Mouse (Mus musculus): ENCODE measurements at regions not wholly inside any gene's neighbourhood (a gene's known extent, or its start where the extent isn't known, plus 50 kb on each side); places are given as distances from the start of the nearest gene placed in this dataset.
"Not testable (repeated sequence)": the region's sequence is repeated elsewhere in the genome, so short reads cannot be mapped to it uniquely, and the experiment has no call there.

- no peaks in the 10 kb centered on the region for H3K36me3 ChIP-seq (ENCODE audit: insufficient read depth, low read length)
- WGBS: 59% methylated on average over 4 of the region's 4 CpGs
- H3K9me3 ChIP-seq (ENCODE audit: low read length): no peaks in the 10 kb centered on the region
- no peak overlapping the region for H3K27ac ChIP-seq (ENCODE audit: low read length)
- no peak for ATAC-seq (ENCODE audit: low FRiP score, low TSS enrichment)
- no peaks in the 10 kb centered on the region for H3K4me1 ChIP-seq (ENCODE audit: insufficient read depth, low read length)
- no peak overlapping the region for H3K4me2 ChIP-seq (replicated peaks; ENCODE audit: low read depth, low read length)
- H3K9ac ChIP-seq (replicated peaks; ENCODE audit: low read length): no peak overlapping the region
- no peak overlapping the region for H3K4me3 ChIP-seq (ENCODE audit: low read length)
- no peaks in the 10 kb centered on the region for H3K27me3 ChIP-seq (ENCODE audit: insufficient read depth, low read length)
These were observed 515.6 kb upstream of the Klf6 start for GRCm38 (mm10) chr13:5345712-5346111.

GRCm38 (mm10) chr13:5347503-5348469 is 513.5 kb upstream of the Klf6 start:
- Histone ChIP-seq H3K27me3 (ENCODE audit: insufficient read depth, low read length) (no peaks in the 10 kb centered on the region), H3K4me1 (ENCODE audit: insufficient read depth, low read length) (no peaks in the 10 kb centered on the region), H3K27ac (ENCODE audit: low read length) (no peak overlapping the region), H3K4me3 (ENCODE audit: low read length) (no peak overlapping the region), H3K9ac (replicated peaks; ENCODE audit: low read length) (no peak overlapping the region), H3K4me2 (replicated peaks; ENCODE audit: low read depth, low read length) (no peak overlapping the region), H3K36me3 (ENCODE audit: insufficient read depth, low read length) (no peaks in the 10 kb centered on the region), H3K9me3 (ENCODE audit: low read length) (no peaks in the 10 kb centered on the region)
- 67% methylated on average over 6 of the region's 6 CpGs for WGBS
- ATAC-seq (ENCODE audit: low FRiP score, low TSS enrichment): no peak

GRCm38 (mm10) chr13:5367058-5367797 is 494.1 kb upstream of the Klf6 start:
- ATAC-seq (ENCODE audit: low FRiP score, low TSS enrichment): no peak
- Histone ChIP-seq H3K27me3 (ENCODE audit: insufficient read depth, low read length) (no peaks in the 10 kb centered on the region), H3K4me3 (ENCODE audit: low read length) (no peak overlapping the region), H3K36me3 (ENCODE audit: insufficient read depth, low read length) (no peaks in the 10 kb centered on the region), H3K4me2 (replicated peaks; ENCODE audit: low read depth, low read length) (no peak overlapping the region), H3K4me1 (ENCODE audit: insufficient read depth, low read length) (no peaks in the 10 kb centered on the region), H3K27ac (ENCODE audit: low read length) (no peak overlapping the region), H3K9ac (replicated peaks; ENCODE audit: low read length) (no peak overlapping the region), H3K9me3 (ENCODE audit: low read length) (no peaks in the 10 kb centered on the region)
- 76% methylated on average over 7 of the region's 7 CpGs for WGBS

GRCm38 (mm10) chr13:5370007-5370406 is 491.3 kb upstream of the Klf6 start:
- no peak overlapping the region for H3K4me3 ChIP-seq (ENCODE audit: low read length)
- WGBS: 65% methylated on average over 8 of the region's 8 CpGs
- ATAC-seq (ENCODE audit: low FRiP score, low TSS enrichment): no peak
- H3K9me3 ChIP-seq (ENCODE audit: low read length): no peaks in the 10 kb centered on the region
- H3K27me3 ChIP-seq (ENCODE audit: insufficient read depth, low read length): no peaks in the 10 kb centered on the region
- H3K36me3 ChIP-seq (ENCODE audit: insufficient read depth, low read length): no peaks in the 10 kb centered on the region
- H3K9ac ChIP-seq (replicated peaks; ENCODE audit: low read length): no peak overlapping the region
- no peak overlapping the region for H3K27ac ChIP-seq (ENCODE audit: low read length)
- no peak overlapping the region for H3K4me2 ChIP-seq (replicated peaks; ENCODE audit: low read depth, low read length)
- H3K4me1 ChIP-seq (ENCODE audit: insufficient read depth, low read length): no peaks in the 10 kb centered on the region

- no peaks in the 10 kb centered on the region for H3K9me3 ChIP-seq (ENCODE audit: low read length)
- no peaks in the 10 kb centered on the region for H3K4me1 ChIP-seq (ENCODE audit: insufficient read depth, low read length)
- H3K36me3 ChIP-seq (ENCODE audit: insufficient read depth, low read length): no peaks in the 10 kb centered on the region
- no peak overlapping the region for H3K9ac ChIP-seq (replicated peaks; ENCODE audit: low read length)
- no peak overlapping the region for H3K27ac ChIP-seq (ENCODE audit: low read length)
- ATAC-seq (ENCODE audit: low FRiP score, low TSS enrichment): no peak
- H3K27me3 ChIP-seq (ENCODE audit: insufficient read depth, low read length): no peaks in the 10 kb centered on the region
- H3K4me2 ChIP-seq (replicated peaks; ENCODE audit: low read depth, low read length): no peak overlapping the region
- H3K4me3 ChIP-seq (ENCODE audit: low read length): no peak overlapping the region
These were observed 488.1 kb upstream of the Klf6 start for GRCm38 (mm10) chr13:5373191-5373590.

- Histone ChIP-seq H3K4me2 (replicated peaks; ENCODE audit: low read depth, low read length) (no peak overlapping the region), H3K9ac (replicated peaks; ENCODE audit: low read length) (no peak overlapping the region), H3K27me3 (ENCODE audit: insufficient read depth, low read length) (no peaks in the 10 kb centered on the region), H3K36me3 (ENCODE audit: insufficient read depth, low read length) (no peaks in the 10 kb centered on the region), H3K4me3 (ENCODE audit: low read length) (no peak overlapping the region), H3K27ac (ENCODE audit: low read length) (no peak overlapping the region), H3K4me1 (ENCODE audit: insufficient read depth, low read length) (no peaks in the 10 kb centered on the region), H3K9me3 (ENCODE audit: low read length) (no peaks in the 10 kb centered on the region)
- WGBS: 86% methylated on average over 4 of the region's 4 CpGs
- ATAC-seq (ENCODE audit: low FRiP score, low TSS enrichment): no peak
These were observed 453.0 kb upstream of the Klf6 start for GRCm38 (mm10) chr13:5408226-5408804.

- Histone ChIP-seq H3K4me2 (replicated peaks; ENCODE audit: low read depth, low read length) (no peak overlapping the region), H3K27me3 (ENCODE audit: insufficient read depth, low read length) (no peaks in the 10 kb centered on the region), H3K4me3 (ENCODE audit: low read length) (no peak overlapping the region), H3K36me3 (ENCODE audit: insufficient read depth, low read length) (no peaks in the 10 kb centered on the region), H3K9me3 (ENCODE audit: low read length) (no peaks in the 10 kb centered on the region), H3K9ac (replicated peaks; ENCODE audit: low read length) (no peak overlapping the region), H3K4me1 (ENCODE audit: insufficient read depth, low read length) (no peaks in the 10 kb centered on the region), H3K27ac (ENCODE audit: low read length) (no peak overlapping the region)
- no peak for ATAC-seq (ENCODE audit: low FRiP score, low TSS enrichment)
These were observed 449.2 kb upstream of the Klf6 start for GRCm38 (mm10) chr13:5412052-5412451.

- not testable (repeated sequence) for ATAC-seq (ENCODE audit: low FRiP score, low TSS enrichment); H3K4me1 ChIP-seq (ENCODE audit: insufficient read depth, low read length); H3K9me3 ChIP-seq (ENCODE audit: low read length); H3K9ac ChIP-seq (replicated peaks; ENCODE audit: low read length); H3K36me3 ChIP-seq (ENCODE audit: insufficient read depth, low read length); H3K27ac ChIP-seq (ENCODE audit: low read length); H3K4me2 ChIP-seq (replicated peaks; ENCODE audit: low read depth, low read length); H3K27me3 ChIP-seq (ENCODE audit: insufficient read depth, low read length); H3K4me3 ChIP-seq (ENCODE audit: low read length)
These were observed 448.3 kb upstream of the Klf6 start for GRCm38 (mm10) chr13:5413009-5413408.

GRCm38 (mm10) chr13:5424110-5424509 is 437.2 kb upstream of the Klf6 start:
- 57% methylated on average over 1 of the region's 1 CpGs for WGBS
- Histone ChIP-seq H3K27me3 (ENCODE audit: insufficient read depth, low read length) (no peaks in the 10 kb centered on the region), H3K27ac (ENCODE audit: low read length) (no peak overlapping the region), H3K36me3 (ENCODE audit: insufficient read depth, low read length) (no peaks in the 10 kb centered on the region), H3K4me2 (replicated peaks; ENCODE audit: low read depth, low read length) (no peak overlapping the region), H3K4me1 (ENCODE audit: insufficient read depth, low read length) (peaks cover 5% of the 10 kb centered on the region), H3K9me3 (ENCODE audit: low read length) (no peaks in the 10 kb centered on the region), H3K9ac (replicated peaks; ENCODE audit: low read length) (no peak overlapping the region), H3K4me3 (ENCODE audit: low read length) (no peak overlapping the region)
- ATAC-seq (ENCODE audit: low FRiP score, low TSS enrichment): no peak
